Mouse (Mus musculus): ENCODE measurements at regions not wholly inside any gene's neighbourhood (a gene's known extent, or its start where the extent isn't known, plus 50 kb on each side); places are given as distances from the start of the nearest gene placed in this dataset.
A peak's percentile ranks its signal among the peaks of the same experiment; 100 is the strongest.

DNA sequence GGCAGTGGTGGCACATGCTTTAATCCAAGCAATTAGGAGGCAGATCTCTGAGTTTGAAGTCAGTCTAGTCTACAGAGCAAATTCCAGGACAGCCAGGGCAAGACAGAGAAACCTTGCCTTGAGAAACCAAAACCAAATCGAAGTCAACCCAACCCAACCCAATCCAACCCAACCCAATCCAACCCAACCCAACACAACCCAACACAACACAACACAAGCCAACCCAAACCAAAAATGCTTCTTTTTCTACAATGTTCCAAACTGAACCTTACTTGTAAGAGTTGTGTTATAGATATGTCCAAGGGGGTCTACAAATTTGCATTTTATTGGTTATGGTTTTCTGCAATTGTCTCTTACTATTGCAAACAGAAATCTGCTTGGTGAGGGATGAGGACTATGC, 52.8 kb upstream of the Chodl start:
- no peak for DNase-seq (ENCODE audit: low spot score in 2 of 2)

DNA sequence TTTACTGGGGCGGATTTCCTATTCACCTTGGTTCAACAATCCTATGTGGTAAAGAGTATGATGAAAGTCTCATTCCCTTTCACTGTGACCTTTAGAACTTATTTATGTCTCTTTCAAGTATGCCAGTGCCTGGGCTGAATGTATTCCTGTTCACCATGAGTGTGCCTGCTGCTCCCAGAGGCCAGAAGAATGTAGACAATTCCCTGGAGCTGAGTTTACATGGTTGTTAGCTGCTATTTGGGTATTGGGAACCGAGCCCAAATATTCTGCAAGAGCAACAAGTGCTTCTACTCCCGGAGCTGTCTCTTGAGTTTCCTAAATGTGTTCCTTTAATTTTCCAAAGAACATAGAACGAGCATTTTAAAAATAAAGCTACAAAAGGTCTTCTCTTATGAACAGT, 71.7 kb upstream of the Chodl start:
- no peak for DNase-seq (ENCODE audit: low spot score in 2 of 2)

DNA sequence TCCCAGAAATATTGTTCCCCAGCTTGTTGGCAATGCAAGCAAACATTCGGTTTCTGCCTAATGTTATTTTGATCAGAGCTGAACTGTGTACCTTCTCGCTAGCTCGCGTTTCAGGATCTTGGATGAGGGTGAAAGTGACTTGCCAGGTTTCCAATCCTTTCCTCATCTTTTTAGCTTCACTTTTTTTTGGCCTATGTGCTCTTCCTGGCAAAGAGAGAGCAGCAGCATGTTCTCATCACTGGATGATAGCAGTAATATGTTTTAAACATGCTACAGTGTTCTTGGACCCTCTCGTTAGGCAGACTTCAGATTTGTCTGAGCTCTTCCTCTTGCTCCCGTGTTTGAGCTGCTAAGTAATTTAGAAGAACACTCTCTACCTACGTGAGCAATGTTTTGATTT, 99.8 kb upstream of the Chodl start:
- DNase-seq (ENCODE audit: low spot score in 2 of 2): no peak

DNA sequence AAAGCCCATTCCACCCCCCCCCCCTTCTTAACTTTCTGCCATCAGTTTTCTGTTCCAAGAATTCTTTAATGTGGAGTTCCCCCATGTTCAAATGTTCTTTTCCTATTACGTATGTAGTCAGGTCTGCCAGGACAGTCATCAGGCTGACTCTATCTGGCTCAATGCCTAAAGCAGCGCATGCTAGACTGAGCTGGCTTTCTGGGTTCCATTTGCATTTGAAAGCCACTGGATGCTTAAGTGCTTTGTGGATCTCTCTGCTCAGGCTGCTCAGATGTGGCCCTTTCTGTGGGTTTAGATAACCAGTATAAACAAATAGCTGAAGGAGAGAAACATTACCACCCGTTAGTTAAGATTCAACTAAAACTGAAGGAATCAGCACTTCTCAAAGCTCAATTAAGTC, 103.0 kb upstream of the Chodl start:
- no peak for DNase-seq (ENCODE audit: low spot score in 2 of 2)

DNA sequence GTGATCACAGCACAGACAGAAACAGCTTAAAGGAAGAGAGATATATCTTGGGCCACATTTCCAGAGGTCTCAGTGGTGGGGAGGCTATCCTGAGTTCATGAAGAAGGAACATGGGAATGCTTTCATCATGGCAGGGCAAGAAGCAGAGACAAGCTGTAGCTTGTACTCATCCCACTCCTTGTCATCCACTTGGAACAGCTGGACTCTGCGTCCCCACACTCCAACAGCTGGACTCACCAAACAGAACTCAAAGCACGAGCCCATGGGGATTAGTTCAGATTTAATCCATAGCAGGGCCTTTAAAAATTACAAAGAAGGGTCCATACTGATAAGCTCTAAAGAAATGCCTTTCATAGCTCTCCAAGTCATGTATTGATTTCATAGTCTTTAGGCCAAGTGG, 140.7 kb upstream of the Chodl start:
- DNase-seq (ENCODE audit: low spot score in 2 of 2): no peak

DNA sequence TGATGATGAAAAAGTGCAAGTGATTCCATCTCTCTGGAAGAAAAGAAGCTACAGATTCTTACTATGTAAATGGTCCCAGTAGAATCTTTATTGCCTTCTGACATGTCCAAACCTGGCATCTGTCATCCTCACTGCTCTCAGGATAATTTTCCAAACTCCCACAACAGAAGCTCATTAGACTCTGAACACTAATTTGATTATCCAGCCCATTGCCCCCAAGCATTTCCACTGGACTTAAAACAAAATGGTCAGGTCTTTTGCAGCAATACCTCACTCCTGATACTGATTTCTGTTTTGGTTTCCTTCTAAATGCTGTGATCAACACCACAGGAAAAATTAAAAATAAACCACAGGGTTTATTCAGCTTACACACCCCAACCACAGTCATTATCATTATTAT, 171.5 kb upstream of the Chodl start:
- no peak for DNase-seq (ENCODE audit: low spot score in 2 of 2)

DNA sequence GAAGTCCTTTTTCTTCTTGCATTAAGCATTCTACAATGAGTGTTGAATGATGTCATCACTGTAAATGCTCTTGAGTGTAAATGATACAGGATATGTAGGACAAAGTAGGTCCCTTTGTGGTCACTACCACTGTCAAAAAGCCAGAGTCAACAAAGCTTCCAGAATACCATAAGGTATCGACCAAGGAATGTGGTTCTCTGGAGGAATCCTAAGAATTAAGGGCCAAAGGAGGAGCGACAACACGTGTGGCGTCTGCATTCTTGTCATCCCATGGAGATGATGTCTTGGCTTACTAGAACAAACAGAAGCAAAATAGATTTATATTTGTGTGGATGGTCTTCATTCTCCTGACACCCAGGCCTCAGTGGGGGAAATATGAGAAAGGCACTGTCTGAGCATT, 161.4 kb upstream of the D16Ertd472e start:
- DNase-seq (ENCODE audit: low spot score in 2 of 2): no peak

DNA sequence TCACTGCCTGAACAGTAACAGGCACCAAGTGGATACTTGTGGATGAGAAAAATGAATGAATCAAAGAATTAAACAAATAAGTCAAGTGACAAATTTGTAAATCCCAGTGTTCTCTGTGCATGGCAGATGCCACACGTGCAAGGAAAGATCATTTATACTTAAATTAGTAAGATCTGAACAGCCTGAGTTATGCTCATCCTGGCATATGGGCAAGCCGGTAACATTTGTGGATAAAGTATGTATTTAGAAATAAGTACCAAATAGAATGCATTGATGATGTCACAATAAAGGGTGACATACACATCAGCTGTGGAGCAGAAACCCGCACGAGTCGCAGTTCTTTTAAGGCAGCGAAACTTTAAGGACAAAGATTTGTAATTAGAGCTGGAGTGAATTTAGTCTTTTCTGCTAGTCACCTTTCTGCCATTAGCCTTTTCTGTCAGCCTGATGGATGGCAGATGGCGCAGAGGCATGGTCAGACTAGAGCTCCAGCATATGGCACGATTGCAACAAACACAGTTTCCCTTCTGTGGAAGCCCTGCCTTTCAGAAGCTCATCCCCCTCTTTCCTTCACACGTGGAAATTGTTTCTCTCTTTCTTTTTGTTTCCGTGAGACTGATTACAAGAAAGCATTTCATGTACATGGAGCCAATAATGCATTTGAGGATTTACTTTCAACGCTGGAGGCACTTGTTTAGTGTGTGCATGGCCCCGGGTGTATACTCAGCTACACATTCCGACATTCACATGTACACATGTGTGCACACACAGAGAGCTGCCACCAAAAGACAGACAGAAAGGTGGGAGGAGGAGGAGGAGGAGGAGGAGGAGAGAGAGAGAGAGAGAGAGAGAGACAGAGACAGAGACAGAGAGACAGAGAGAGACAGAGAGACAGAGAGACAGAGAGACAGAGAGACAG, 154.3 kb upstream of the D16Ertd472e start:
- no peak for DNase-seq (ENCODE audit: low spot score in 2 of 2)

DNA sequence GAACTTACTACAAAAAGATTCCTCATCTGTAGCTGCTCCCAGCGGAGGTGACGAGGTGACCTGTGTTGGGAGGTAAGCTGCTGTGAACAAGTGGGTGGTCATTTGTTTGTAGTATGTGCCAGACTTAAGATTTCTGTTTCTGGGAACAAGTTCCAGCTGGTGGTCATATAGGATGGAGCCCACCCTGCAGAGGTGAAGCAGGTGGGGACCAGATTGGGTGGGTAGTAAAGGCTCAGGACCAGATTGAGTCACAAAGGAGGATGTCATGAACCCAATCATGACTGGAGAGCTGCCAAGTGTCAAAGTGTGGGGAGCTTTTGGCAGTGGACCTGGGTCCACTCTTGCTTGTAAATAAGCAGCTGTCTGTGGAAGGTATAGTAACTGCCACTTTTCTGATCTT, 149.0 kb upstream of the D16Ertd472e start:
- DNase-seq (ENCODE audit: low spot score in 2 of 2): no peak

DNA sequence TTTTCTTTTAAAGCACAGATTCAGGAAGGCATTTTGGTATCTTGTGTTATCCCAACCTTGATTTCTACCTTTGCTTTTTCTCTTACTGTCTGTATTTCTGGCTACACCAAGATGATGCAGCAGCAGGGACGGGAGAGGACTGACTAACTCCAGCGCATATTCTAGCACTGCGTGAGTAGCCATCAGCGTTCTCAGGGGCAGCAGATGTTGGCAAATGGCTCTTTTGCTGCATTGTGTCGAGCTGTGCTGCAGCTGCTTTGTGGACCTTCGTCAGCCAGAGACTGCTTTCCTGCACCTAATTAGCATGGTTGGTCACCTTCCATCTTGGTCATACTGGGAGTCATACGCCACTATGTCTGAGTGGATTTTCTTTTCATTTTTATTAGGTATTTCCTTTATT, 133.4 kb upstream of the D16Ertd472e start:
- DNase-seq (ENCODE audit: low spot score in 2 of 2): no peak

DNA sequence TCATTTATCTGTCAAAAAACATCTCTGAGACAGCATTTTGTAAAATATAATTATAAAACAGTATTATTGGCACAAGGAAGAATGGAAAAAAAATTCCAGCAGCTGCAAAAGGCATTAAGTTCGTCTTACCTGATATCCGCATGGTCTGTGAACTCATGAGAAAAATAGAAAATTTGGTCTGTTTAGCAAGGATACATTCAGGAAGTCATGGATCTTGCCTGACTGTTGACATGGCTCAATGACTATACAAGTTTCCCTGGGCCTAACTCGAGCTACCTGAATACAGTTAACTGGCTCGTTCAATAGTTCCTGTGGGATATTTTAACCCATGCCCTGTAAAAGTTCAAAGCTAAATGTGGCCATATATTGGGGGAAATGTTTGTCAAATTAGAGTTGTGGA, 131.1 kb upstream of the D16Ertd472e start:
- no peak for DNase-seq (ENCODE audit: low spot score in 2 of 2)

DNA sequence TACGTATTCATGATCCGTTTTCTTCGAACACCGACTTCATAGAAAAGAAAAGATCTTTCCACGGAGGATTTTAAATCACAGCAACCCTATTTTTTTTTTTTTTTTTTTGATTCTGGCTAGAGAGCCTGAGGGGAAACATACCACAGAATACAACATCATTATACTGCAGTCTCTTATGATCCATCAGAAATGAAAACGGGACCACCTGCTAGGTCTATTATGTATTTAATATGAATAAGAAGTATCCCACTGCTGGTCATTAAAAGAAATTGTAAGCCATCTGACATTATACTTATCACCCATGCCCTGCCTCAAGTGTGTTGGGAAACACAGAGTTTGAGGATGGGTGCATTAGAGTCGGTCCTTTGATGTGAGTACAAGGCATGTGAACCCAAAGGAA, 130.7 kb upstream of the D16Ertd472e start:
- no peak for DNase-seq (ENCODE audit: low spot score in 2 of 2)

DNA sequence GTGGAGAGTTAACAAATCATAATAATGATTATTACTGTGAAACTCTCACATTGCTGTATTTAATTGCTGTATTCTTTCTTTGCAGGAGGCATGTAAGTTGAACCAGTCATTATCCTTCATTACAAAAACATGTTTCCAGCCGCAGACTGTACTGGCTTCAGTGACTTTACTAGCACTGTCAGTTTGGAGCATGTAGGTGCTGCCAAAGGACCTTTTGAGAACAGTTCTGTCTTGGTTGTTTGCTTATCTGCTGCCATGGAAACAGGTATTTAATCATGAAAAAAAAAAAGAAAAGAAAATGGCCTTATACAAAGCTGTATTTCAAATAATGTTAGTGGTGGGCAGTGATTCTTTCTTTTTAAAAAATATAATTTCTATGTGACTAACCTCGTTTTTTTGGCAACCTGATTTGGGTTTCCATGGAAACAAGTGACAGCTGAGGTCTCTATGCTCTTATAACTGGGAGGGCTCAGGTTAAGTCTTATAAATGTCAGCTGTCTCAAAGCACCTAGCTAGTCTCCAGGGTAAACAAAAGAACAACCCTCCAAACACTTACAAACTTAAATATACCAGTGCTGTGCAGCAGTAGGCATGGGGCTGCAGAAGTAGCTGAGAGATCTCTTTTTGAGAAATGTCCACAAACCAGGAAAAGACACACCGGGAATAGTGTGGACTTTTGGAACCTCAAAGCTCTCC, 121.2 kb upstream of the D16Ertd472e start:
- no peak for DNase-seq (ENCODE audit: low spot score in 2 of 2)

DNA sequence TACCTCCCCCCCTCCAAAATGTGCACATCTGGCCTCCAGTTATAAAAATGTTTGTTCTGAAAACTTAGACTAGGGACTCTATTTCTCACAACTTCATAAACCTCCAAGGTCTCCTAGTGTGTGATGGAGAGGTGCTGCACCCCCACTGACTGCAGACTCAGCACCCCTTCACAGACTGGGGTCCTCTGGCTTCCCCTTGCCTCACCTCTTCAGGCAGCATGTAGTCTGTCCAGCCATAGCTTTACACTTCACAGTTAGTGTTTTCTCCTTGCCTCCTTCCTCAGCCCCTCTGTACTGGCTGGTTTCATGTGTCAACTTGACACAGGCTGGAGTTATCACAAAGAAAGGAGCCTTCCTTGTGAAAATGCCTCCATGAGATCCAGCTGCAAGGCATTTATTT, 111.7 kb upstream of the D16Ertd472e start:
- DNase-seq (ENCODE audit: low spot score in 2 of 2): no peak

DNA sequence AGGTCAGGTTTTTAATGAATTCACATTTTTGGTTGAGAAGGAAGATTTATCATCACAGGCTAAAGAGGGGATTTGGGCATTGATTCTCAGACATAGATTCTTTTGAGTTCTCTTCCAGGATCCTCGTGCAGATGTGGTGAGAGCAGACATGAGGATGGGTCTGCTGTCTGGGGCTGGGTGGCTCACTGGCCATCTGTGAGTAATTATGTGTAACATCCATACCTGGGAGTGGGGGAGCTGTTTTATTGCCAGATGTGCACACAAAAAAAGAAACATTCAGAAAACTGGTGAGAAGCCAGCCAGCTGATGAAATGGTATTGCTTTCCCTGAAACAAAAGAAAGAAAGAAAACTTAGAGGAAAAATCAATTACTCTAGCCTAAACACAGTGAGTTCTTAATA, 108.7 kb upstream of the D16Ertd472e start:
- no peak for DNase-seq (ENCODE audit: low spot score in 2 of 2)

DNA sequence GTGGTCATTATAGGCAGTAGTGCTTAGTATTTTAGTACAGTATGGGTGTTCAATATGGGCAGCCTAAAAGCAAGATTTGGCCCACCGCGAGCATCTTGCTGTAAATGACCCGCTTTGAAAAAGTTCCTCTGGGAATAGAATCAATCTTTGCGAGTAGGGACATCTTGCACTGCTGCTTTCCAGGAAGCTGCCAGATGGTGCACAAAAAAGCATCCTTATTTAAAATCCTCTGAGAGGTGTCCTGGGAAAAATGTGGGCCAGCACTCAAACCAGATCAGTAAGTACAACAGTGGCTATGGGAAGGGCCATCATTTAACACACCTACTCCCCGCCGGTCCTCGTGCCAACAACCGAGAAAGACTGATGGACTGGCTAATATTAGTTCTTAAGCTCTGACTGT, 107.5 kb upstream of the D16Ertd472e start:
- peak; percentile 8 to 21 for DNase-seq (ENCODE audit: low spot score in 2 of 2)

DNA sequence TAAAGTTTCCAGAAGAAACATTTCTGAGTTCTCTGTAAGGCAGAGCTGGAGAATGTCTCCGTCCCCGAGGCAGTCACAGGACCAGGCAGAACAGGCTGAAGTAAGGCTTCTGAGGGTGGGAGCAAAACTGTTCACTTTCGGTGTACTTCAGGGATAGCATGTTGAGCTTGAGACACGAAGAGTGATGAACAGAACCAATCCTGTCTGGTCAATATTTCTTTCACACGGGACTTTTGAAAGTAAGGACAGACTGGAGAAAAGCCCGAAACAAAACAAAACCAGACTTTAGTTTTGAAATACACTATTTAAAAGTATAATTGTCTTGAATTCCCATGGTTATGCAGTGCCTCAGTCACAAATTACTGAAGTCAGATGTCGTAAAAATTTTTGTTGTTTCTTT, 84.6 kb upstream of the D16Ertd472e start:
- DNase-seq (ENCODE audit: low spot score in 2 of 2): no peak

DNA sequence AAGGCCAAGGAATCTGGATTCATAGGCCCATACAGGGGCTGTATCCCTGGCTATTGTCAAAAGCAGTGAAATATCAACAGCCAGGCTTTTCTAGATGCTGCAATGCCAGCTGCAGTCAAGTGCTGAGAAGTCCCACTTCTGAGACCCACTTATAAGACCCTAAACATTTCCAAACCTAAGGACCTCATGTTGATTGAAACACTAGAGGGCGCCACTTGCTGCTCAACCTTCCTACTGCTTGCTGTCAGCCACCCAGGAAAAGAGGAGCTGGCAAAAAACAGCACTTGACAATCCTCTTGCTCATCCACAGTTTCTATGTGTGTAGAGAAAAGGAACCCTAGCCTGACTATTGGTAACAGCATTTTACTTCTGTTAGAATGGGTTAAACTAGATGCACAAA, 68.2 kb upstream of the D16Ertd472e start:
- peak in 1 of 2 experiments; percentile 20 for DNase-seq (ENCODE audit: low spot score in 2 of 2)

DNA sequence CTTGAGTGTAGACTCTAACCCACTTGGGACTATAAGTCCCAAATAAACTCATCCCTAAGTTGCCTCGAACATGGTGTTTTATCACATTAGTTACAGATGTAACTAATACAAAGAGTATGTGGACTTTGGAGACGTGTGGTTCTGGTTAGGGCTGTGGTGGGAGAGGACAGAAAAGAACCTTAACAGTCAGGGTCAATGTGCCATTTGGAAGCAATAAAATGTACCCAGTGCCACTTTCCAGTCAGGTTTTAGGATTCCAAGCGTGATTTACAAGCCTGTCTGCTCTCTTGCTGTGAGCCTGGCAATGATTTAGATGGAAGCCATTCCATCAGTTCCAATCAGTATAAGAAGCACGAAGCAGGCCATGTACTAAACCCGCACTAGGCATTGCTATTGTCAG, 65.2 kb upstream of the D16Ertd472e start:
- DNase-seq (ENCODE audit: low spot score in 2 of 2): no peak

DNA sequence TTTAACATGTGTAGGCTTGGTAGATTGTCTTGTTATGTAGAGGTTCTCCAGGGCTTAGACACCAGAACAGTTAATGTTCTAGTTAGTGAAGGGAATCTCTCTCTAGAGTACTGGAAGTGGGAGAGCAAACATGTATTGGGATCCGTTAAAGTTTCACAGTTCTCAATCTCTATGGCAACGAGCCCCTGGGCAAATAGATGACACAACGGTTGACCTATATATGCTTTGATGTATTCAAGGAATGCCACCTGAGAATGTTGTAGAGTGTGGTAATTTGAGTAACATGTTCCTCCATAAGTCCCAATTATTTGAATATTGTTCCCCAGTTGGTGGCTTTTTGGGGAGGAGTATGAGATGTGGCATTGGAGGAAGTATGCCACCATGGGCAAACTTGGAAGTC, 64.7 kb upstream of the D16Ertd472e start:
- DNase-seq (ENCODE audit: low spot score in 2 of 2): no peak

DNA sequence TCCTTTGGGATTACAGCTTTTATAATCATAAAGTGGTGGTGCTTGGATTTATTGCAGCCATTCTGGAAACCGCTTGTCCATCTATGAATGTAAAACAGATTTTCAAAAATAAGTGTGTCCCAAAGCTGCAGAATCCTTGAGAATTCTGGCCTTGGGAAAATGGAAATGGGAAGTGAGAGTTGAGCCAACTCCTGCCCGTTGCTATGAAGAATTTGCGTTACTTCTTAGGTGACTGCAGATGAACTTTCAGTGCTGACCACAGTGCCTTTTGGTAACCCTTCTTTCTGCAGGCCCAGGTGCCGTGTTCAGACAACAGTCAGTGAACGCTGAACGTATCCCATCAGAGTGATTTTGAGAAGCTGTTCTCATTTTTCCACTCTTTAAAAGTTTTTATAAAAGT, 60.9 kb upstream of the D16Ertd472e start:
- no peak for DNase-seq (ENCODE audit: low spot score in 2 of 2)

DNA sequence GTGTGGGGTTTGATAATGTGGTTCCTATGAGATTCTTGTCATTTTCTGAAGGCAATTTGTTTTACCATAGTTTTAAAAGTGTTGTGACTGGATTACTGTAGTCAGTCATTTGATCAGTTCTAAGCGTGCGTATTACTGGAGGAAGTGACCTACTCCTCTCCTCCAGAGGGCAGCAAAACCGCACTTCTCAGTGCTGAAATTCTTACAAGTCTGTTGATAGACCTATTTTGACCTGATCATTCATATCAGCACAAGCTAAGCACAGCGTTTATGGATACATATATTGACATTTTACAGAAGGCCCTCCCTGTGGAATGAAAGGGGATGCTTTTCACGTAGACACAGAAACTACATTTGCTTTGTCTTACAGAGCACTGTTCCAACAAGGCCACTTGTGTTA, 60.5 kb upstream of the D16Ertd472e start:
- DNase-seq (ENCODE audit: low spot score in 2 of 2): peak; percentile 20 to 32

DNA sequence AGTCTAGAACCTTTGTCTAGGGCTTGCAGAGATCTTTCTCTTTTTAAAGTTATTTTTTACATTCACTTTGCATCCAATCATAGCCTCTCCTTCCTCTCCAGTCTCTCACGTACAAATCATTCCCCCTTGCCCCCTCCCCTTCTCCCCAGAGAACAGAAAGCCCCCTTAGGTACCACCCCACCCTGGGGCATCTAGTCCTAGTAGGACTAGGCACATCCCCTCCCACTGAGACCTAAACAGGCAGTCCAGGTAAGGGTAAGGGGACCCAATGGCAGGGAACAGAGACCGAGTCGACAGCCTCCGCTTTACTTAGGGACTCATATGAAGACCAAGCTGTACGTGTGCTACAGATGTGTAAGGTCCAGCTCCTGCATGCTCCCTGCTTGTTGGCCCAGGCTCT, 59.3 kb upstream of the D16Ertd472e start:
- DNase-seq (ENCODE audit: low spot score in 2 of 2): no peak

Data from left cerebral cortex, adult 18-20 months (tissue).